Mouse (Mus musculus): ENCODE results near the gene Kdm2a.

DNA sequence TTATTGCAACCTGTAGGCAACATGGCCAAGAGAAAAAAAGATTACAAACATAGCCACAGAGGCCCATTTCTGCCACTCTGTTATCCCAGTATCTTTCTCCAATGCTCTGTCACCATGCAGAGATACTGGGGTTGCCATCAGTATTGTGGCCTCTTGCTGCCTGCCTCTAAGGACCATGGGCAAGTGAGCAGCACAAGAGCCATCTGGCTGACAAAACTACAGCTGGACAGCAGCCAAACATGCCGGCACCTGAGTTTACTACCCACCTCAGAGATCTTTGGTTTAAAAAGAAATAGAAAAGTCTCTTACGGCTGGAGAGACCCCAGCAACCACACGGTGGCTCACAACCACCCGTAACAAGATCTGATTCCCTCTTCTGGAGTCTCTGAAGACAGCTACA lies 78.8 kb downstream of the Kdm2a start:
- TF ChIP-seq TAL1 (IDR thresholded peaks at IDR 0.05; ENCODE audit: low read length): no peak
- no peak for TF ChIP-seq GATA1 (IDR thresholded peaks at IDR 0.05; ENCODE audit: low read length)
